Mouse (Mus musculus): ENCODE data around the gene Iqck. TPM values are rescaled to one million over a fixed set of nuclear protein-coding genes. Genes with fewer than 3 reads are reported as not detected.

Gene Iqck
- polyA plus RNA-seq, 1 experiment from 2014 or later, result 2.0 TPM

DNA sequence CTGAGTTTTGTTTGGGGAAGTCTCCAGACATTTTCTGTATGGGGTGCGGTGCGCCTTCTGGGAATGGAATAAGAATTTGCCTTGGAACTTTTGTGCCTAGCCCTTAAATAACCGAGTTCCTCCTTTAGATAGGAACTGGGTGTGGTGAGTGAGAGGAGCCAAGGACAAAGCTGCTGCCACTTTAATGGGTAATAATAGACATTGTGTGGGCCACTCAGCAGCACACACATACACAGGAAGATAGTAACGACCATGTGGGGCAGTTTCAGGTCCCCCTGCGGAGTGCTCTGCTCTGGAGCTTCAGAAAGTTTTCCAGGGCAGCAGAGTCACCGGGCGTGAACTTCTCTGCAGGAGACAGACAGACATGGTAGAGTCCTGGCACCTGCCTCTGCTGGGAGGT lies 34.2 kb upstream of the Iqck start:
- 78% methylated on average over 7 of the region's 7 CpGs for WGBS
- no peak overlapping the region for H3K27ac ChIP-seq (ENCODE audit: low read length)
- no peaks in the 10 kb centered on the region for H3K4me1 ChIP-seq (ENCODE audit: control insufficient read depth, insufficient read depth, low read length)
- H3K4me3 ChIP-seq (ENCODE audit: low read depth, low read length), result no peak overlapping the region
- H3K4me2 ChIP-seq (replicated peaks; ENCODE audit: low read depth, low read length), result no peak overlapping the region
- H3K36me3 ChIP-seq (ENCODE audit: control insufficient read depth, insufficient read depth, low read length), result peaks cover 10% of the 10 kb centered on the region
- H3K9me3 ChIP-seq (ENCODE audit: control insufficient read depth, low read depth, low read length), result no peaks in the 10 kb centered on the region
- H3K27me3 ChIP-seq (ENCODE audit: control insufficient read depth, insufficient read depth, low read length), result no peaks in the 10 kb centered on the region
- no peak for ATAC-seq (ENCODE audit: insufficient number of reproducible peaks, insufficient read depth, low FRiP score, low read depth)
- H3K9ac ChIP-seq (replicated peaks; ENCODE audit: low read depth, low read length), result no peak overlapping the region

DNA sequence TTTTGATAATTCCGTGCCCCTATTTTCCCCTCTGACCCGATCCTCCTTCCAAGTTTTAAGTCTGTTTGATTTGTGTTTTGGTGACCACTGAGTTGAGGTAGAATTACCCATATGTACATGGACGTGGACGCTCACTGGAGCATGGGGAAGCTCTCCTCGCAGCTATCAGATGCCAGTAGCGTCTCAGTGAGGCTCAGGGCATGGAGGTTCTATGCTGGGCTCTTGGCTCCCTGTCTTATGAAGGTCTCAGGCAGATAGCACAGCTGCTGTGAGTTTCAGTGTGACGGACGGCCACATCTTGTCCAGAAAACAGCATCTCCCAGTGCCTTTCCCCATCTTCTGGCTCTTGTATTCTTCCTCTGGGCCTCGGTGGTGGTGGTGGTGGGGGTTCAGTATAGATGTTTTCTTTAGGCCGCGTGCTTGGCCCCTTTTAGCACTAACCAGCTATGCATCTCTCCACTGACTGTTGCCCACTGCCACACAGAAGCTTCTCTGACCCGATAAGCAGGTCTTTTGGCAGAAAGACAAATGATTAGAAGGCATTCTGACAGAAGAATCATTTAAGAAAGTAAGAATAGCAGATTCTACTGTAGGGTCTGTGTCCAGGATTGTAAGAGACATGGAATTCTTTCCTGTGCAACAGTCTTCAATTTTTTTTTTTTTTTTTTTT lies 33.5 kb upstream of the Iqck start:
- Histone ChIP-seq H3K4me1 (ENCODE audit: control insufficient read depth, insufficient read depth, low read length) (no peaks in the 10 kb centered on the region), H3K36me3 (ENCODE audit: control insufficient read depth, insufficient read depth, low read length) (peaks cover 16% of the 10 kb centered on the region; the same call in 1 of the 2 replicates), H3K27me3 (ENCODE audit: control insufficient read depth, insufficient read depth, low read length) (no peaks in the 10 kb centered on the region), H3K9ac (replicated peaks; ENCODE audit: low read depth, low read length) (no peak overlapping the region), H3K4me3 (ENCODE audit: low read depth, low read length) (no peak overlapping the region), H3K9me3 (ENCODE audit: control insufficient read depth, low read depth, low read length) (no peaks in the 10 kb centered on the region), H3K4me2 (replicated peaks; ENCODE audit: low read depth, low read length) (no peak overlapping the region), H3K27ac (ENCODE audit: low read length) (no peak overlapping the region)
- ATAC-seq (ENCODE audit: insufficient number of reproducible peaks, insufficient read depth, low FRiP score, low read depth), result no peak
- WGBS, result 90% methylated on average over 12 of the region's 12 CpGs

DNA sequence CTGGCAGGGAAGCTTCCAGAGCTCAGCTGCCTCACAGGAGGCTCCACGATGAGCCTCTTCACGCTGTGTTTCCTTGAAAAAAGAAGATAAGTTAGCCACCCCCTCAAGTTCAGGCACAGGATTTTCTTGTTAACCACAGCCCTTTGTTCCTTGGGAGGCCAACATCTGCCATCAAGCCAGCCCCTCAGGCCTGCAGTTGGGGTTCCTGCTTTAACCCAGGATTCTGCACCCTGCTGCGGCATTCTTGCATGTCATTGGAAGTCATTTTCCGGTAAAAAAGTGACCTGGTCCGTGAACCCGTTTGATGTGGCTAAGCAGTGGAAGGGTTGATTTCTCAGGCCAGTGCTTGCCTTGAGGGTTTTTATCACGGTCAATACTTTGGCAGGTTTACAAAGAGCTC lies 31.1 kb upstream of the Iqck start:
- H3K27ac ChIP-seq (ENCODE audit: low read length), result no peak overlapping the region
- no peak for ATAC-seq (ENCODE audit: insufficient number of reproducible peaks, insufficient read depth, low FRiP score, low read depth)
- no peaks in the 10 kb centered on the region for H3K9me3 ChIP-seq (ENCODE audit: control insufficient read depth, low read depth, low read length)
- peaks cover 11% of the 10 kb centered on the region; the same call in 1 of the 2 replicates for H3K36me3 ChIP-seq (ENCODE audit: control insufficient read depth, insufficient read depth, low read length)
- no peak overlapping the region for H3K4me3 ChIP-seq (ENCODE audit: low read depth, low read length)
- H3K9ac ChIP-seq (replicated peaks; ENCODE audit: low read depth, low read length), result no peak overlapping the region
- H3K27me3 ChIP-seq (ENCODE audit: control insufficient read depth, insufficient read depth, low read length), result no peaks in the 10 kb centered on the region
- 65% methylated on average over 7 of the region's 7 CpGs for WGBS
- H3K4me2 ChIP-seq (replicated peaks; ENCODE audit: low read depth, low read length), result no peak overlapping the region
- no peaks in the 10 kb centered on the region for H3K4me1 ChIP-seq (ENCODE audit: control insufficient read depth, insufficient read depth, low read length)

DNA sequence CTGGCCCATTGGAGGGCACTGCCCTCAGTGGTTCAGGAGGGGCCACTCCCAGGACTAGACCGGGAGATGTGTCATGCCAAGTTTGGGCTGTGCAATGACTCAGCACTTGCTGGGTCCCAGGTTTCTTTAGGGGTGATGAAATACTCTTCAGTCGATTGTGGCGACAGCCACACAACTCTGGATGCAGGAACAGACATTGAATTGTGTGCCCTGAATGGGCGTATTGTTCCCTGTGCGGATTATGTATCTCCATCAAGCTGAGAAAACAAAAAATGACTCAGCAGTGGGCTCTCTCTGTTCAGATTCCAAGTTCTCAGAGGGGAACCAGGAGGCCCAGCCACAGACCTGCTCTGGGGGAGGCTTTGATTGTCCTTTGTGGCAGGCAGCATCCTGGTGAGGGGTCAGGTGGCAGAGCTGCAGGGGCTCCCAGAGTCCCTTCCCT lies 27.6 kb upstream of the Iqck start:
- no peak overlapping the region for H3K27ac ChIP-seq (ENCODE audit: low read length)
- no peak overlapping the region for H3K9ac ChIP-seq (replicated peaks; ENCODE audit: low read depth, low read length)
- peaks cover 11% of the 10 kb centered on the region; the same call in 1 of the 2 replicates for H3K36me3 ChIP-seq (ENCODE audit: control insufficient read depth, insufficient read depth, low read length)
- H3K4me1 ChIP-seq (ENCODE audit: control insufficient read depth, insufficient read depth, low read length), result no peaks in the 10 kb centered on the region
- no peaks in the 10 kb centered on the region for H3K9me3 ChIP-seq (ENCODE audit: control insufficient read depth, low read depth, low read length)
- 69% methylated on average over 5 of the region's 5 CpGs for WGBS
- ATAC-seq (ENCODE audit: insufficient number of reproducible peaks, insufficient read depth, low FRiP score, low read depth), result no peak
- no peak overlapping the region for H3K4me3 ChIP-seq (ENCODE audit: low read depth, low read length)
- H3K27me3 ChIP-seq (ENCODE audit: control insufficient read depth, insufficient read depth, low read length), result no peaks in the 10 kb centered on the region
- H3K4me2 ChIP-seq (replicated peaks; ENCODE audit: low read depth, low read length), result no peak overlapping the region

DNA sequence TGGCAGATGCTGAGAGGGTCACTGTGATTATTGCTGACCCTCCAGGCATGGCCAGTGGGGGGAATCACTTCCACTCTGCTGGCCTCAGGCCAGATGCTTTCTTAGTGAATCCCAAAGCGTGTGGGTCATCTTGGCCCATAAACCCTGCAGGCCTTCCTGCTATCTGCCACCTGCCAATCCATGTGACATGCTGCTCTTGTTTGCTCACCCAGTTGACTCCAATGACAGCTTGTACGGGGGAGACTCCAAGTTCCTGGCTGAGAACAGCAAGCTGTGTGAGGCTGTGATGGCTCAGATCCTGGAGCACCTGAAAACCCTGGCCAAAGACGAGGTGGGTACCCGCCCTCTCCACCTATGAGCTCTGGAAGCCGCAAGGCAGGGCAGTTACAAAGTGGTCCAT lies 17.7 kb upstream of the Iqck start:
- Histone ChIP-seq H3K4me3 (ENCODE audit: low read depth, low read length) (no peak overlapping the region), H3K36me3 (ENCODE audit: control insufficient read depth, insufficient read depth, low read length) (peaks cover 38% of the 10 kb centered on the region; the same call in 1 of the 2 replicates), H3K4me1 (ENCODE audit: control insufficient read depth, insufficient read depth, low read length) (no peaks in the 10 kb centered on the region), H3K9ac (replicated peaks; ENCODE audit: low read depth, low read length) (no peak overlapping the region), H3K9me3 (ENCODE audit: control insufficient read depth, low read depth, low read length) (no peaks in the 10 kb centered on the region), H3K27me3 (ENCODE audit: control insufficient read depth, insufficient read depth, low read length) (no peaks in the 10 kb centered on the region), H3K27ac (ENCODE audit: low read length) (no peak overlapping the region), H3K4me2 (replicated peaks; ENCODE audit: low read depth, low read length) (no peak overlapping the region)
- no peak for ATAC-seq (ENCODE audit: insufficient number of reproducible peaks, insufficient read depth, low FRiP score, low read depth)
- WGBS, result 92% methylated on average over 5 of the region's 5 CpGs

DNA sequence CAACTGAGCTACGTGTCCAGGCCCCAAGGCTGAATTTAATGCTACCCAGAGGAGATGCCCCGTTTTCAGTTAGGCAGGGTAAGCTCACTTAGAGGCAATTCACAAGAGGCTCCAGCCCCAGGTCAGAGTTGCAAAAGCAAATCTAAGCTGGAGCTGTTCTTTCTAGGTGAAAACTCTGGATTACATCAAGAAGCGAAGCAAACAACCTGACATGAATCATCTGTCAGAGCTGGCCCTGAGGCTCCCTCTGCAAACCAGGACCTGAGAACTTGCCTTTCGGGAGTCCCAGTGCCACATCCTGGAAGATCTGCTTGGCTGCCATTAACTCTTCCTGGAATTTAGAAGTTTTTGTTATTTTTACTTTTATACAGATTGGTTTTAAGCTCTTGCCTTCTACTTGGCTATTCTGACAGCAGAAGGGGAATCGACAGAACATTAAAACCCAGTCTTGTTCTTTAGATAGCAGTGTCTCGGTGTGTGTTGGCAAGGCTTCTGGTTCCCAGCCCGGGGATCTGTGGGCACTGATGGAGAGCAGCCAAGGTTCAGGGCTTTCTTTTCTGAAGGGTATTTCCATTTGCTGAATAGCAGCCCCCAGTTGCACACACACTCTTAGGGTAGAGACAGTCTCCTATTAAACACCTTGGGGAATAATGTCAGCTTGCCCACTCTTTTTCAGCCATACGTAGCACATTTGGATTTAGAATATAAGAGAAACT lies 14.4 kb upstream of the Iqck start:
- no peaks in the 10 kb centered on the region for H3K4me1 ChIP-seq (ENCODE audit: control insufficient read depth, insufficient read depth, low read length)
- no peak overlapping the region for H3K4me2 ChIP-seq (replicated peaks; ENCODE audit: low read depth, low read length)
- H3K4me3 ChIP-seq (ENCODE audit: low read depth, low read length), result no peak overlapping the region
- H3K36me3 ChIP-seq (ENCODE audit: control insufficient read depth, insufficient read depth, low read length), result peaks cover 59% of the 10 kb centered on the region
- no peak for ATAC-seq (ENCODE audit: insufficient number of reproducible peaks, insufficient read depth, low FRiP score, low read depth)
- H3K27ac ChIP-seq (ENCODE audit: low read length), result no peak overlapping the region
- no peaks in the 10 kb centered on the region for H3K9me3 ChIP-seq (ENCODE audit: control insufficient read depth, low read depth, low read length)
- no peaks in the 10 kb centered on the region for H3K27me3 ChIP-seq (ENCODE audit: control insufficient read depth, insufficient read depth, low read length)
- H3K9ac ChIP-seq (replicated peaks; ENCODE audit: low read depth, low read length), result no peak overlapping the region
- WGBS, result 71% methylated on average over 8 of the region's 8 CpGs

DNA sequence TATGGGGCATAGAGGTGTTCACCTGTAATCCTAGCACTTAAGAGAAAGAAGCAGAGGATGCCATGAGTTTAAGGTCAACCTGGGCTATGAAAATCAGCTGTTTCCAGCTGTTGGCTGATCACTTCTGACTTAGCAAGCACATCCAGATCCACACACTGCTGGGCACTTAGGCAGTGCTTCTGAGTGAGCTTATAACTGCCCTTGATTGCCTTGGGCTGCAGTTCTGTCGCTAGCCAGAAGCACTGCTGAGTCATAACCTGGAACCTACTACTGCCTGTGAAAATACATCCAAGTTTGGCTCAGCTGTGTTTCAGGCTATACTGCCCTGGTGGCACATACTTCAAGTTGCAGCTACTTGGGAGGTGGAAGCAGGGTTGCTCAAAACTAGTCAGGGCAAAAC lies 13.8 kb upstream of the Iqck start:
- Histone ChIP-seq H3K27me3 (ENCODE audit: control insufficient read depth, insufficient read depth, low read length) (no peaks in the 10 kb centered on the region), H3K9ac (replicated peaks; ENCODE audit: low read depth, low read length) (no peak overlapping the region), H3K4me2 (replicated peaks; ENCODE audit: low read depth, low read length) (no peak overlapping the region), H3K36me3 (ENCODE audit: control insufficient read depth, insufficient read depth, low read length) (peaks cover 60% of the 10 kb centered on the region), H3K9me3 (ENCODE audit: control insufficient read depth, low read depth, low read length) (no peaks in the 10 kb centered on the region), H3K4me3 (ENCODE audit: low read depth, low read length) (no peak overlapping the region), H3K27ac (ENCODE audit: low read length) (no peak overlapping the region), H3K4me1 (ENCODE audit: control insufficient read depth, insufficient read depth, low read length) (no peaks in the 10 kb centered on the region)
- no peak for ATAC-seq (ENCODE audit: insufficient number of reproducible peaks, insufficient read depth, low FRiP score, low read depth)
- WGBS, result 47% methylated on average over 1 of the region's 1 CpGs

DNA sequence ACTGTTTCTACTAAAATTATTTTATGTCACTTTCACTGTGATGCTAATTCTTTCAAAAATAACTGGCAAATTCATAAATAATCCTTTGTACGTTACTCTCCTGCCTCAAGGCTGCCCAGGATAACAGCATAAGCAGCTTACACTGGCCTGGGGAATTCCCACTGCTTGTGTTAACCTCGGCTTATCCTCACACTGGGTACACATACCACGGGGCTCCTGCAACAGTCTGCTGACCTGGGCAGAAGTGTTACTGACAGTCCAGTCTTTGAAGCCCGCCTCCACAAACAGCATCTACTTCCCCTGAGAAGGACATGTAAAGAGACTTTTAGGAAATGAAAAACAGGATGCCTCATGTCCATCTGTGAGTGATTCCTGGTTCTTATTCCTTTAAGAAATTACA lies 12.6 kb upstream of the Iqck start:
- Histone ChIP-seq H3K9ac (replicated peaks; ENCODE audit: low read depth, low read length) (no peak overlapping the region), H3K36me3 (ENCODE audit: control insufficient read depth, insufficient read depth, low read length) (peaks cover 62% of the 10 kb centered on the region), H3K9me3 (ENCODE audit: control insufficient read depth, low read depth, low read length) (no peaks in the 10 kb centered on the region), H3K27ac (ENCODE audit: low read length) (no peak overlapping the region), H3K4me1 (ENCODE audit: control insufficient read depth, insufficient read depth, low read length) (no peaks in the 10 kb centered on the region), H3K27me3 (ENCODE audit: control insufficient read depth, insufficient read depth, low read length) (no peaks in the 10 kb centered on the region), H3K4me2 (replicated peaks; ENCODE audit: low read depth, low read length) (no peak overlapping the region), H3K4me3 (ENCODE audit: low read depth, low read length) (no peak overlapping the region)
- no peak for ATAC-seq (ENCODE audit: insufficient number of reproducible peaks, insufficient read depth, low FRiP score, low read depth)
- 85% methylated on average over 4 of the region's 4 CpGs for WGBS

Data from stomach, embryonic 14.5 days (tissue).